Mouse (Mus musculus) kidney, adult 18-20 months (tissue): Measurements from ENCODE around the gene Pabpn1.
A peak's percentile ranks its signal among the peaks of the same experiment; 100 is the strongest.

ENCODE experiments used
- DNase-seq: peaks from one replicate; pipeline ENCODE4 v3.0.0; 2021

Gene Pabpn1

GRCm38 (mm10) chr14:54893651-54894181 is 1.4 kb downstream of the Pabpn1 start:
- peak; percentile 99 for DNase-seq

- DNase-seq = peak; percentile 78
These were observed 2.2 kb downstream of the Pabpn1 start for GRCm38 (mm10) chr14:54894296-54895151.

DNA sequence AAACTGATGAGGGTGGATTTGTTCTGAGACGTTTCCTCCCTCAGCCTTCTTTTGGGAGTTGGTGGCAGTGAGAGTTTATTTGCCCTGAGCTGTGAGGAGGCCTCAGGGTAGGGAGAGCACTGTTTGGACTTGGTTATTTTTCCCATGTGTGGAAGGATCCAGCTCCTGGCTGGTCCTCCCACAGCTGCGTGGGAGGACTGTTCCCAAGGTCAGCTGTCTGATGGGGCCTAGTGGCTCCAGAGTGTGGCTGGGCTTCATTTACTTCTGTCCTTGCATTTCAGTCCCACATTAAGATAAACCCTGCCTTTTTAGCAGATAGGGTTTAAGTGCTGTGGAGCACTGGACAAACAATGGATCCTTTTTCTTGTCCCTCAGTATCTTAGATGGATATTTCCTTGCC is 5.1 kb downstream of the Pabpn1 start:
- no peak for DNase-seq

GRCm38 (mm10) chr14:54900383-54900782 is 8.1 kb downstream of the Pabpn1 start:
- DNase-seq = peak; percentile 71

GRCm38 (mm10) chr14:54903641-54904040 is 11.3 kb downstream of the Pabpn1 start:
- no peak for DNase-seq

GRCm38 (mm10) chr14:54908682-54909081 is 16.4 kb downstream of the Pabpn1 start:
- DNase-seq = no peak

GRCm38 (mm10) chr14:54912109-54912850 is 20.0 kb downstream of the Pabpn1 start:
- DNase-seq = no peak

DNA sequence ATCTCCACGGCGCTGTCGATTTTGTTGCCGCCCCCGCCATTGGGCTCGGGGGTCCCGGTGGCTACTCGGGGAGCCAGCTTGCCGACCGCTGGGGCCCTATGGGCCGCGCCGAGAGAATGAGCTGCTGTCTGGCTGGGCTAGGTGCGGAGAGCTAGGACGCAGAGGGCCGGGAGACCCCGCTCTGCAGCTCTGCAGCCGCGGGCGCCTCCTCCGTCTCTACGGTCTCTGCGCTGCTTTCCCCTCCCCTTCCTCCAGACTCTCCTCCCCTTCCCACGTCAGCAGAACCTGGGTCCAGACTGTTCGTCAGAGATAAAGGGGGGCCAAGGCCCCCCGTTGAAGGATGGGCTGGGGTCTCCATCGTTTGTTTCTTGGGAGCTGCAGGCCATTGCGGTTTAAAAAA is 20.6 kb downstream of the Pabpn1 start, which contains the start of gene Slc22a17:
Gene Slc22a17 (minus strand): TSS at position 247 of the 400 bp plus-strand sequence.
- DNase-seq = peak; percentile 66

GRCm38 (mm10) chr14:54913343-54913742 is 21.0 kb downstream of the Pabpn1 start:
- DNase-seq = no peak

DNA sequence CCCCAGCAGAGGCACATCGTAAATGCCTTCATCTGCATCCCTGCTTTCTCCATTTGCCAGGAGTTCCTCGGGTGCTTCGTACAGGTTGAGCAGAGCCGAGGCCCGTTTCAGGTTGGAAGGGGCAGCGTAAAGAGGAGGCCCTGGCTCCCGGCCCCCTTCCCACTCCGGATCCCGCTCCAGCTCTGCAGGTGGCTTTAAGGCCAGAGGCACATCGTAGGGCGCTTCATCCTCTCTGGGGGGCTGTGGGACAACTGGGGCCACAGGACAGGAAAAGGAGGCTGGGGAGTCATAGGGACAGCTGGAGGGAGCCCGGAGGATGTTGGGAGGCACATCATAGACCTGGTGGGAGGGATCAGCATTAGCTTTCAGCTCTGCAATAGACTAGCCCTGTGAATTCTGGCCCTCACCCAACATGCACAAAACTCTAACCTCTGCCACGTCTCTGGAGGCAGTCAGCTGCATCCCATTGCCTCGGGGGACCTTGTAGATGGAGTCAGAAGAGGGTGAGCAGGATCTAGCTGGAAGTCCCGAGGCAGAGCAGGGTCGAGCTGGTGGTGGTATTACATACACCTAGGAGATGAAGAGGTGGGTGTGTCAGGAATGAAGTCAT is 27.9 kb downstream of the Pabpn1 start:
- DNase-seq = no peak

GRCm38 (mm10) chr14:54924641-54925348 is 32.5 kb downstream of the Pabpn1 start:
- no peak for DNase-seq

- DNase-seq = peak; percentile 58
These were observed 33.3 kb downstream of the Pabpn1 start, which contains the start of gene Efs for GRCm38 (mm10) chr14:54925349-54926342. TSS of gene Efs (minus strand) at chr14:54926126.

DNA sequence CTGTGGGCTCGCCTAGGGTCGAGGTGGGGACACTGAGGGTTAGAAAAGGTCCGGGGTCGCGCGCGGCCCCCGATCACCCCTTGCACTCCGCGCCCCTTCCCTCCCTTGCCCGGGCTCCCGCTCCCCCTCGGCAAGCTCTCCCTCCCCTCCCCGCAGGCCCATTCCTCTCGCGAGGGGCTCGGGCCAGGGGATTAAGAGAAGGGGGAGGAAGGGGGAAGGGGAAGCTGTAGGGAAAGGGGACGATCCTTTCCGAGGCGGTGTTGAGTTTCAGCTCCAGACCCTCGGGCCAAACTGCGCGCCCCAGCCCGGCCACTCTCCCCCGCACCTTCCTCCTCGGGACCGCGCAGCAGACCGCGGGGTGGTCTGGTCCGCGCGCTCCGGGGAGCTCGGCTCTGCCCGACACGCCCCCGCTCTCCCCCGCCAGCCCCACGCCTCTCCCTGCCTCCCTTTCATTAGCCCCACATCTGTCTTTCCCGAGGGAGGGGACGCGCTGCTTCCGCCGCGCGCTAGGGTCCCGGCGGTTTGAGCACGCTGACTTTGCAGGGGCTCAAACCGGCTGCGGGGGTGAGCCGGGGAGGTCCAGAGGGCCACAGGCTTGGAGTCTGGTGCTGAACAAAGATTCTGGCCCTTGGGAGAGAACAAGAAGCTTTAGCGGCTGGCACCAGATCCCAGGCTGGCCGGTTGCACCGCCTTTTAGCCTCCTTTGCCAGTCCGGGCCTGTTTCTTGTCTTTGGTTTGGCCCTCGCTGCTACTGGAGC is 34.3 kb downstream of the Pabpn1 start:
- peak; percentile 24 for DNase-seq

GRCm38 (mm10) chr14:54927296-54927695 is 35.0 kb downstream of the Pabpn1 start:
- no peak for DNase-seq

DNA sequence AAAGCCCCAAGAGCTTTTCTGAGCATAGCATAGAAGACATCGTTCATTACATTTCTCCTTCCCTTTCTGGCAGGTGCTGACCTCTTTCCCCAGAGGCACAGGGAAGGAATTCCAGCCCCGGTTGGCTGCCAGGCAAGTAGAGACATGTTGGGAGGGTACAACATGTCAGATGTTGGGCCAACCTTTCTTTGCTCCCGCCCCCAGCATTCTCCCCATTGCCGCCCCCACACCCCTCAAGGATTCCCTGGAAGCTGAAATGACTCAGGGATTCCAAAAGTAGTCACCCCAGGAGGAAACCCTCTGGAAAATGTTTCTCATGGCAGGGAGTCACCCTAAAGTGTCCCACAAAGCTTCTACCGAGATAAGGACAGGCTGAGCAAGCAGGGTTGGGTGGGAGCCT is 37.5 kb downstream of the Pabpn1 start:
- DNase-seq = no peak

- DNase-seq = no peak
These were observed 38.1 kb downstream of the Pabpn1 start for GRCm38 (mm10) chr14:54930431-54930830.

DNA sequence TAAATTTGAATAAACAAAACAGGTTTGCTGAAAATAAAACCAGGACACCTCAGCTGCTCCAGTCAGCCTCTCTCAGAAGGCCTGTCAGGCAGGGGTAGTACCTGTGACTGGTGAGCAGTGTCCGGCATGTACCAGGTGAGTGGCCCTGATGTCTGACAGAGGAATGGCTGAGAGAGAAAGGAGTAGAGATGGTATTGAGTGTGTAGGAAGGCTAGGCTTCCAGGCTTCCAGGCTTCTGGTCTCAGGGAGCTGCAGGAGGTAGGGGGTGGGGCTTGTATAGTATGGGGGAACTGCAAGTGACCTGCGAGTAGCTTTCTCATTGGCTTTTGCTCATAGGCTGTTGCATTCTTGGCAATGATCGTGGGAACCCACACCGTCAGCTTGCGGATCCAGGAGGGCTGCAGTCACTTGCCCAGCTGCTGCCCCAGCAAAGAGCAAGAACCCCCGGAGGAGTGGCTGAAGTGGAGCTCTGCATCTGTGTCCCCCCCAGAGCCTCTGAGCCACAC is 40.4 kb downstream of the Pabpn1 start, which contains the start of gene Il25:
Gene Il25 (plus strand): TSS at position 51 of the 506 bp plus-strand sequence.
- no peak for DNase-seq

DNA sequence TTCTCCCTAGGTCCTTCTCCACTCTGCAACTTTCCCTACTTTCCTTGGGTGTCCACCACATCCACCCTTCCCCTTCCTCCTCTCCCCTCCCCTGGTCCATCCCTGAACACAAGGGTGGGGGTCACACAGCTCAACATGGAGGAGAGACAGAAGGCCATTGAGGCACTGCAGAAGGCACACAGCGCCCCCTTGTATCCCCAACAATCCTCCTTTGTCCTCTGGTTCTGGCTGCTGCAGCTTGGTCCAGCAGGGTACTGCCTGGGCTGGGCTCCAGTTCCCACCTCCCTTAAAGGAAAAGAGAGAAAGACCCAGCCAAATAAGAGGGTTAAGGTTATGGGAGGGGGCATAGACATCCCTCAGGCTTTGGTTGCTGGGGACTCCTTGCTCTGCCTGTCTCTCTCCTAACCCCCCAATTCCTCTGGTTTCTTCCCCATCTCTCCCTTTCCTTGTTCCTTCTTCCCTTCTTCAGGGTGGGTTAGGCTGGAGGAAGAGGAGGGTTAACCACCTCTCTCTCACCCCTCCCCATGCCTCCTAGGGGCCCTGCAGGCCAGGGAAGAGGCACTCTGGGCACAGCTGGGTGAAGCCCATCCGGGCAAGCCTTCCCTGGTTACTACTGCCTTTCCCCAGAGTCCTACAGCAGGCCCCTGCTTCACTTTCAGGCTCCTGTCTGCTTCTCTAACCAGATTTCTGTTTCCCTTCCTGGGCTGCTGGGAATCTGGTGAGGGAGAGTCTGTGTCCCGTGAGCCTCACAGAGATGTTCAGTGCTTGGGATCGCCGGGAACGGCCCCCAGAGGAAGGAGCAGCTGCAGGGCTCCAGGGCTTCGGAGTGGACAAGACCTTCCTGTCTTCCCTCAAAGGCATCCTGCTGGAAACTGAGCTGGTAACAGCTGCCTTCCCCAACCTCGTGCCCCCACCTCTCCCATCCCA is 43.9 kb downstream of the Pabpn1 start, which contains the start of gene Cmtm5:
Gene Cmtm5 (plus strand): TSS at position 358 of the 927 bp plus-strand sequence.
- DNase-seq = no peak

DNA sequence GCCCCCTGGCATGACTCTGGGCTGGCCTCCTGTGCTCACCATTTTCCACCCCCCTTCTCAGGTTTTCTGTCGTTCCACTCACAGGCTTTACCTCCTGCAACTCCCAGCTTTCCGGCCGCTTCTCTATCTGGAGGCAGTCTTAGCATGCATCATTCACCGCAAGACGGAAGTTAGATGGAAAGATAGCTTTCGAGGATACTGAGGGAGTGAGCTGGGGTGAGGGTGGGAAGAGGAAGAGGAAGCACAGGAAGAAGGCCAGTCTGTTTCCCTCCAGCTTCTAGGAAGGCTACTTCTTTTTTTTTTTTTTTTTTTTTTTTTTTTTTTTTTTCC is 44.5 kb downstream of the Pabpn1 start:
- no peak for DNase-seq
